Comparison of ENCODE assay signal across 26 mouse cellular contexts in genomic region chr2:13106531-13106930, GRCm38 (mm10).
DNase-seq lines count a peak whose midpoint lies in the region; ATAC-seq and TF ChIP-seq lines count a peak whose summit lies in the region.
"Had no signal": no experiment of that assay in that cellular context is flagged by ENCODE, and none has a peak within 500 bp of the region (broad histone marks: within the 10 kb centered on the region; RNA-seq: fewer than 3 reads in every experiment).

No protein-coding gene starts in this region.

- no peak for TF ChIP-seq CTCF in Patski (IDR thresholded peaks at IDR 0.05)

- POLR2A ChIA-PET in Patski (lab: Charles Lee): no interaction called here

- in situ Hi-C loops in Patski (cut with MboI; ENCODE audit: low pct_unique_long_range_greater_than_20kb): no loop called here

- peak; percentile 6 for DNase-seq in kidney, adult 11 months
- DNase-seq in kidney, adult 18-20 months: no peak
- no peak for DNase-seq in Patski (ENCODE audit: low read depth, low spot score)
- DNase-seq in fibroblast of lung, adult 2 months (ENCODE audit: low read depth): peak; percentile 23
- peak; percentile 21 for DNase-seq in kidney, postnatal 14 days
- DNase-seq in embryonic facial prominence, embryonic 10.5 days (ENCODE audit: low spot score): no peak
- DNase-seq: adrenal gland, postnatal 14 days; B cell, adult 2 months; cerebellum, adult 11 months; cerebellum, adult 9-10 months; cerebellum, postnatal 36 days; gastrocnemius, adult 2 months; gastrocnemius, postnatal 36 days; heart, postnatal 10 days; left cerebral cortex, postnatal 4 days; liver, postnatal 0 days; lung, postnatal 4 days; thymus, adult 2 months; thymus, postnatal 4 days had no signal

- H3K4me1 ChIP-seq in embryonic facial prominence, embryonic 10.5 days: no peaks in the 10 kb centered on the region
- H3K4me1 ChIP-seq: liver, embryonic 12.5 days; midbrain, embryonic 13.5 days had no signal

- H3K36me3 ChIP-seq in embryonic facial prominence, embryonic 10.5 days (replicated peaks): no peaks in the 10 kb centered on the region
- H3K36me3 ChIP-seq: embryonic facial prominence, embryonic 12.5 days; heart, embryonic 13.5 days; hindbrain, embryonic 15.5 days; liver, embryonic 12.5 days; midbrain, embryonic 13.5 days had no signal

- no peaks in the 10 kb centered on the region for H3K9me3 ChIP-seq in embryonic facial prominence, embryonic 10.5 days
- H3K9me3 ChIP-seq: embryonic facial prominence, embryonic 12.5 days; heart, embryonic 13.5 days; hindbrain, embryonic 15.5 days; liver, embryonic 12.5 days; megakaryocyte, embryonic 14.5 days; midbrain, embryonic 13.5 days had no signal

- peak; percentile 83 for ATAC-seq in Patski
- ATAC-seq: forebrain, embryonic 16.5 days; liver, embryonic 12.5 days; liver, postnatal 0 days; midbrain, embryonic 13.5 days had no signal

- H3K4me3 ChIP-seq in embryonic facial prominence, embryonic 10.5 days: no peak overlapping the region
- H3K4me3 ChIP-seq: embryonic facial prominence, embryonic 12.5 days; gastrocnemius, adult 2 months; heart, embryonic 13.5 days; hindbrain, embryonic 15.5 days; liver, embryonic 12.5 days; megakaryocyte, embryonic 14.5 days; midbrain, embryonic 13.5 days had no signal

- no peak overlapping the region for H3K27ac ChIP-seq in embryonic facial prominence, embryonic 10.5 days (replicated peaks)
- H3K27ac ChIP-seq: embryonic facial prominence, embryonic 12.5 days; gastrocnemius, adult 2 months; heart, embryonic 13.5 days; hindbrain, embryonic 15.5 days; liver, embryonic 12.5 days; midbrain, embryonic 13.5 days had no signal

- CTCF ChIA-PET in Patski (lab: Charles Lee): interaction anchor here (0.7 kb wide), 1 partner anchor 14 kb away, joined by 3 read pairs; no protein-coding TSS in a partner anchor

- H3K27me3 ChIP-seq in Patski: no peaks in the 10 kb centered on the region
- H3K27me3 ChIP-seq in embryonic facial prominence, embryonic 10.5 days (replicated peaks; ENCODE audit: low read depth, poor library complexity, severe bottlenecking): no peaks in the 10 kb centered on the region
- H3K27me3 ChIP-seq: embryonic facial prominence, embryonic 12.5 days; heart, embryonic 13.5 days; hindbrain, embryonic 15.5 days; liver, embryonic 12.5 days; megakaryocyte, embryonic 14.5 days; midbrain, embryonic 13.5 days had no signal

- 28% methylated on average over 4 of the region's 4 CpGs for WGBS in embryonic facial prominence, embryonic 10.5 days

Comparison
In these comparisons a context has a peak if more than half of its experiments do, and no peak if none do; other contexts are left out.
1. DNase-seq: peak in kidney, adult 11 months (single experiment), fibroblast of lung, adult 2 months (single experiment) and kidney, postnatal 14 days (single experiment); none in kidney, adult 18-20 months (single experiment), Patski (single experiment) and embryonic facial prominence, embryonic 10.5 days (single experiment).